Mouse (Mus musculus): ENCODE data around the gene Pes1. TPM values are rescaled to one million over a fixed set of nuclear protein-coding genes. Genes with fewer than 3 reads are reported as not detected.
A peak's percentile ranks its signal among the peaks of the same experiment; 100 is the strongest.

The Pes1 gene
- polyA plus RNA-seq, 1 experiment from 2014 or later: 108 TPM

- DNase-seq (ENCODE audit: low spot score): no peak
- H3K4me1 ChIP-seq: peaks cover 8% of the 10 kb centered on the region
- peaks cover 88% of the 10 kb centered on the region for H3K36me3 ChIP-seq (replicated peaks)
- H3K4me3 ChIP-seq: no peak overlapping the region
- H3K27me3 ChIP-seq (replicated peaks; ENCODE audit: low read depth, poor library complexity, severe bottlenecking): no peaks in the 10 kb centered on the region
- H3K27ac ChIP-seq (replicated peaks): no peak overlapping the region
- 97% methylated on average over 7 of the region's 7 CpGs for WGBS
- H3K9me3 ChIP-seq: no peaks in the 10 kb centered on the region
These were observed 6.6 kb downstream of the Pes1 start for GRCm38 (mm10) chr11:3970361-3970760.

GRCm38 (mm10) chr11:3973081-3973480 is 9.3 kb downstream of the Pes1 start:
- DNase-seq (ENCODE audit: low spot score): no peak
- H3K9me3 ChIP-seq: no peaks in the 10 kb centered on the region
- WGBS: 93% methylated on average over 7 of the region's 7 CpGs
- H3K4me1 ChIP-seq: no peaks in the 10 kb centered on the region
- peaks cover 100% of the 10 kb centered on the region for H3K36me3 ChIP-seq (replicated peaks)
- H3K27ac ChIP-seq (replicated peaks): no peak overlapping the region
- H3K27me3 ChIP-seq (replicated peaks; ENCODE audit: low read depth, poor library complexity, severe bottlenecking): no peaks in the 10 kb centered on the region
- no peak overlapping the region for H3K4me3 ChIP-seq

GRCm38 (mm10) chr11:3974311-3974710 is 10.5 kb downstream of the Pes1 start:
- WGBS: 50% methylated on average over 3 of the region's 3 CpGs
- H3K27me3 ChIP-seq (replicated peaks; ENCODE audit: low read depth, poor library complexity, severe bottlenecking): no peaks in the 10 kb centered on the region
- H3K36me3 ChIP-seq (replicated peaks): peaks cover 100% of the 10 kb centered on the region

GRCm38 (mm10) chr11:3976678-3977077 is 12.9 kb downstream of the Pes1 start, which contains the start of gene 4930556J24Rik:
Gene 4930556J24Rik (minus strand): TSS chr11:3976778.
- Histone ChIP-seq H3K36me3 (replicated peaks) (peaks cover 100% of the 10 kb centered on the region), H3K4me1 (peaks cover 2% of the 10 kb centered on the region; the same call in 1 of the 2 replicates)

More at GRCm38 (mm10) chr11:3974311-3974710, 10.5 kb downstream of the Pes1 start:
- Histone ChIP-seq H3K4me1 (no peaks in the 10 kb centered on the region), H3K27ac (replicated peaks) (no peak overlapping the region), H3K9me3 (no peaks in the 10 kb centered on the region), H3K4me3 (no peak overlapping the region)
- no peak for DNase-seq (ENCODE audit: low spot score)

GRCm38 (mm10) chr11:3978421-3978820 is 14.6 kb downstream of the Pes1 start:
- Histone ChIP-seq H3K4me3 (no peak overlapping the region), H3K36me3 (replicated peaks) (peaks cover 83% of the 10 kb centered on the region), H3K4me1 (peaks cover 19% of the 10 kb centered on the region), H3K27me3 (replicated peaks; ENCODE audit: low read depth, poor library complexity, severe bottlenecking) (peaks cover 12% of the 10 kb centered on the region), H3K27ac (replicated peaks) (no peak overlapping the region), H3K9me3 (no peaks in the 10 kb centered on the region)
- no peak for DNase-seq (ENCODE audit: low spot score)
- 91% methylated on average over 5 of the region's 5 CpGs for WGBS

More at GRCm38 (mm10) chr11:3976678-3977077, 12.9 kb downstream of the Pes1 start, which contains the start of gene 4930556J24Rik:
- WGBS: 93% methylated on average over 6 of the region's 6 CpGs
- H3K27me3 ChIP-seq (replicated peaks; ENCODE audit: low read depth, poor library complexity, severe bottlenecking): no peaks in the 10 kb centered on the region
- no peak within 1 kb of the TSS for H3K27ac ChIP-seq (replicated peaks)
- DNase-seq (ENCODE audit: low spot score): no peak
- H3K4me3 ChIP-seq: no peak within 1 kb of the TSS
- H3K9me3 ChIP-seq: no peaks in the 10 kb centered on the region

GRCm38 (mm10) chr11:3981536-3981935 is 17.8 kb downstream of the Pes1 start:
- no peaks in the 10 kb centered on the region for H3K9me3 ChIP-seq
- peaks cover 34% of the 10 kb centered on the region for H3K4me1 ChIP-seq
- 53% methylated on average over 6 of the region's 6 CpGs for WGBS
- no peak for DNase-seq (ENCODE audit: low spot score)
- no peak overlapping the region for H3K27ac ChIP-seq (replicated peaks)
- H3K36me3 ChIP-seq (replicated peaks): peaks cover 52% of the 10 kb centered on the region
- H3K27me3 ChIP-seq (replicated peaks; ENCODE audit: low read depth, poor library complexity, severe bottlenecking): peaks cover 26% of the 10 kb centered on the region
- H3K4me3 ChIP-seq: no peak overlapping the region

GRCm38 (mm10) chr11:3982275-3983209 is 18.8 kb downstream of the Pes1 start:
- Histone ChIP-seq H3K27me3 (replicated peaks; ENCODE audit: low read depth, poor library complexity, severe bottlenecking) (peaks cover 26% of the 10 kb centered on the region), H3K36me3 (replicated peaks) (peaks cover 42% of the 10 kb centered on the region), H3K4me3 (peak overlapping the region; percentile 58; the same call in 1 of the 2 replicates), H3K9me3 (no peaks in the 10 kb centered on the region), H3K27ac (replicated peaks) (no peak overlapping the region), H3K4me1 (peaks cover 34% of the 10 kb centered on the region)
- WGBS: 67% methylated on average over 7 of the region's 7 CpGs
- DNase-seq (ENCODE audit: low spot score): no peak

- Histone ChIP-seq H3K9me3 (no peaks in the 10 kb centered on the region), H3K4me3 (peak within 1 kb of the TSS; percentile 58), H3K27ac (replicated peaks) (peak within 1 kb of the TSS; percentile 63), H3K27me3 (replicated peaks; ENCODE audit: low read depth, poor library complexity, severe bottlenecking) (peaks cover 26% of the 10 kb centered on the region), H3K4me1 (peaks cover 34% of the 10 kb centered on the region), H3K36me3 (replicated peaks) (peaks cover 34% of the 10 kb centered on the region)
- 2% methylated on average over 35 of the region's 37 CpGs for WGBS
- DNase-seq (ENCODE audit: low spot score): peak; percentile 65
These were observed 19.6 kb downstream of the Pes1 start, which contains the start of gene Gal3st1 for GRCm38 (mm10) chr11:3983291-3983862. Gene Gal3st1 (plus strand): TSS chr11:3983636.

GRCm38 (mm10) chr11:3983863-3984745 is 20.3 kb downstream of the Pes1 start:
- Histone ChIP-seq H3K36me3 (replicated peaks) (peaks cover 27% of the 10 kb centered on the region), H3K4me1 (peaks cover 34% of the 10 kb centered on the region), H3K27me3 (replicated peaks; ENCODE audit: low read depth, poor library complexity, severe bottlenecking) (peaks cover 26% of the 10 kb centered on the region), H3K4me3 (peak overlapping the region; percentile 58), H3K27ac (replicated peaks) (peak overlapping the region; percentile 63), H3K9me3 (no peaks in the 10 kb centered on the region)
- DNase-seq (ENCODE audit: low spot score): peak; percentile 56
- WGBS: 7% methylated on average over 15 of the region's 15 CpGs

- H3K9me3 ChIP-seq: no peaks in the 10 kb centered on the region
- H3K4me1 ChIP-seq: peaks cover 2% of the 10 kb centered on the region
- no peak for DNase-seq (ENCODE audit: low spot score)
- 0 out of 2 replicates have a peak, but pooled peaks cover 3% of the 10 kb centered on the region for H3K27me3 ChIP-seq (replicated peaks; ENCODE audit: low read depth, poor library complexity, severe bottlenecking)
- no peak overlapping the region for H3K4me3 ChIP-seq
- no peak overlapping the region for H3K27ac ChIP-seq (replicated peaks)
- no peaks in the 10 kb centered on the region for H3K36me3 ChIP-seq (replicated peaks)
- 53% methylated on average over 3 of the region's 3 CpGs for WGBS
These were observed 26.0 kb downstream of the Pes1 start for GRCm38 (mm10) chr11:3989748-3990147.

- 75% methylated on average over 6 of the region's 6 CpGs for WGBS
- H3K4me3 ChIP-seq: no peak overlapping the region
These were observed 29.4 kb downstream of the Pes1 start for GRCm38 (mm10) chr11:3993132-3993531.

GRCm38 (mm10) chr11:3993914-3994313 is 30.1 kb downstream of the Pes1 start:
- Histone ChIP-seq H3K4me1 (peaks cover 11% of the 10 kb centered on the region), H3K9me3 (no peaks in the 10 kb centered on the region), H3K36me3 (replicated peaks) (no peaks in the 10 kb centered on the region), H3K27me3 (replicated peaks; ENCODE audit: low read depth, poor library complexity, severe bottlenecking) (peaks cover 26% of the 10 kb centered on the region), H3K27ac (replicated peaks) (no peak overlapping the region), H3K4me3 (no peak overlapping the region)
- WGBS: 86% methylated on average over 6 of the region's 6 CpGs
- DNase-seq (ENCODE audit: low spot score): no peak

More at GRCm38 (mm10) chr11:3993132-3993531, 29.4 kb downstream of the Pes1 start:
- H3K27ac ChIP-seq (replicated peaks): no peak overlapping the region
- no peak for DNase-seq (ENCODE audit: low spot score)
- H3K36me3 ChIP-seq (replicated peaks): no peaks in the 10 kb centered on the region
- H3K4me1 ChIP-seq: peaks cover 4% of the 10 kb centered on the region
- no peaks in the 10 kb centered on the region for H3K9me3 ChIP-seq
- H3K27me3 ChIP-seq (replicated peaks; ENCODE audit: low read depth, poor library complexity, severe bottlenecking): peaks cover 18% of the 10 kb centered on the region

Measured in embryonic facial prominence, embryonic 10.5 days (tissue).